In the genomic region with DNA sequence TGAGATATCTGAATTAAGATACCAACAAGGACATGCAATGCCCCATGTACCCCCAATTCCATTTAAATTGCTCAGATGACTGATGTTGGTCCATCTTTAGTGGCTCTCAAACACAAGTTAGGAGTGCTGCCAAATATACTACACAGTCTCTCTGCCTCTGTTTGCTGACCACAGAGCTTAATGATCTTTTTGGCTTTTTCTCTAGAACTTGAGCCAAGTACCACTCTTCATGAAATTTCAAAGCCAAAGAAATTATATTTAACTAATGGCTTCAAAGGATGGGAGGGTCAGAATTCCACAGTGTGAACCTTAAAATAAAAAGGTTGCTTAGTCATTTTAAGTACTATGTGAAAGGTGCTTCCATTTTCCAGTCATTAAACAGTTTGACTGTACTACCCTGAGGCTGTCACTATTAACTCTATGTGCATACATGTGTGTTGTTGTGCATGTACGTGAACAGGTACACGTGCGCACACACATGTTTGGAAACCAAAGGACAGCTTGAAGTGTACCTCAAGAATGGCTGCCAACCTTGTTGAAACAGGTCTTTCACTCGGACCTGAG, we compare ENCODE assay signal across 18 mouse cellular contexts.
"Had no signal": no experiment of that assay in that cellular context is flagged by ENCODE, and none has a peak within 500 bp of the region (broad histone marks: within the 10 kb centered on the region; RNA-seq: fewer than 3 reads in every experiment).

No protein-coding gene starts in this region.

- ATAC-seq: intestine, postnatal 0 days; midbrain, embryonic 13.5 days; midbrain, embryonic 16.5 days had no signal

- DNase-seq: kidney, adult 2 months; kidney, postnatal 25 days; layer of hippocampus, adult 9-11 months; liver, embryonic 13.5 days; retina, postnatal 1 day; right cerebral cortex, postnatal 25 days; spleen, adult 18-20 months; thymus, postnatal 25 days had no signal

- H3K27ac ChIP-seq: kidney, postnatal 0 days; layer of hippocampus, adult 2 months; liver, embryonic 13.5 days; midbrain, embryonic 10.5 days; midbrain, embryonic 13.5 days; neural tube, embryonic 13.5 days; stomach, embryonic 15.5 days had no signal

- H3K4me3 ChIP-seq: layer of hippocampus, adult 2 months; liver, embryonic 13.5 days; megakaryocyte, embryonic 14.5 days; midbrain, embryonic 10.5 days; midbrain, embryonic 13.5 days; myocyte; neural tube, embryonic 13.5 days; stomach, embryonic 15.5 days had no signal

- H3K4me1 ChIP-seq: liver, embryonic 13.5 days; midbrain, embryonic 10.5 days; midbrain, embryonic 13.5 days; neural tube, embryonic 13.5 days; stomach, embryonic 15.5 days had no signal

- H3K4me2 ChIP-seq: liver, embryonic 13.5 days; midbrain, embryonic 13.5 days; neural tube, embryonic 13.5 days; stomach, embryonic 15.5 days had no signal

- H3K9ac ChIP-seq: liver, embryonic 13.5 days; midbrain, embryonic 13.5 days; neural tube, embryonic 13.5 days; stomach, embryonic 15.5 days had no signal

- H3K9me3 ChIP-seq: liver, embryonic 13.5 days; megakaryocyte, embryonic 14.5 days; midbrain, embryonic 10.5 days; midbrain, embryonic 13.5 days; neural tube, embryonic 13.5 days; stomach, embryonic 15.5 days had no signal

- H3K27me3 ChIP-seq: liver, embryonic 13.5 days; megakaryocyte, embryonic 14.5 days; midbrain, embryonic 13.5 days; neural tube, embryonic 13.5 days; stomach, embryonic 15.5 days had no signal

- H3K36me3 ChIP-seq: liver, embryonic 13.5 days; midbrain, embryonic 10.5 days; midbrain, embryonic 13.5 days; neural tube, embryonic 13.5 days; stomach, embryonic 15.5 days had no signal
